Mouse (Mus musculus) forelimb bud, embryonic 11.5 days (tissue): Measurements from ENCODE around the gene Thap3.

Source experiments
- DNase-seq: peaks from one replicate; pipeline ENCODE4 v3.0.0-alpha.2; 2012; ENCODE audit warnings: low read depth, low spot score

Thap3 gene

GRCm38 (mm10) chr4:151933505-151934214 is 55.1 kb downstream of the Thap3 start, which contains the start of gene Dnajc11:
Gene Dnajc11, plus strand, starts transcription at chr4:151933691.
- peak; percentile 90 for DNase-seq
